Mouse (Mus musculus): ENCODE measurements around the gene Ubr4.
"Not testable (repeated sequence)": the region's sequence is repeated elsewhere in the genome, so short reads cannot be mapped to it uniquely, and the experiment has no call there.

The Ubr4 gene

DNA sequence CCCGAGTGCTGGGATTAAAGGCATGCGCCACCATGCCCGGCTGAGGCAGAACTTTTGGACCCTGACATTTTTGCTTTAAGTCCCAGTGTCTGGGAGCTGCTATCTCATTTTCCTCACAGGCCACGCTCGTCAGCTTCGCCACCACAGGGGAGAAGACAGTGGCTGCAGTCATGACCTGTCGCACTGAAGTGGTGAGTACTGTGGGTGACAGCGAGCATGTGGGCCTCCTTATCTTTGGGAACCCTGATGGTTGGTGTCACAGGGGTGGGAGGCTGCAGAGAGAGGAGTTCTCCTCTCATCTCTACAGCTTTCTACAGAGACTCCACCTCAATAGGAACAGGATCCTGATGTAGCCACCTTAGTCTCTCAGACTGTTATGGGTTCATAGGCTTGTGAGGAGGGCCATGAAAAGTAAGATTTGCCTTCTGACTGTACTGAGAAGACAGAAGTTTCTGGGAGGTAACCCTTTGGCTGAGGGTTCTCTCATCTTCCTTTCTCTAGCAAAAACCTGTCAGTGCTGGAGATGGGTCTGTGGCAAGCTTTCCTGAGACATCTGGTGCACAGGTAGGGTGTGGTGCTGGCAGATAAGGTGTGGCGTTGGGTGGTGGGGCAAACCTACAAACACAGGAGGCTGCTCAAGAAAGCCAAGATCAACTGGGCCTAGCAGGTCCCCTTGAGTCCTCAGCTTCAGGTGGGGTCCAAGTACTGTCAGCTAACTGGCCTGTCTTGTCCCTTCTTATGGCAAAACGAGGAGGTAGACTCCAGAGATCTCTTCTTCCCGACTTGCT lies 8.5 kb downstream of the Ubr4 start:
- no peak for DNase-seq

- no peak for DNase-seq
Measured at GRCm38 (mm10) chr4:139367336-139367735, 14.9 kb downstream of the Ubr4 start.

- DNase-seq, result peak; percentile 36
Measured at GRCm38 (mm10) chr4:139368038-139368437, 15.6 kb downstream of the Ubr4 start.

- no peak for DNase-seq
Measured at GRCm38 (mm10) chr4:139373130-139373529, 20.7 kb downstream of the Ubr4 start.

DNA sequence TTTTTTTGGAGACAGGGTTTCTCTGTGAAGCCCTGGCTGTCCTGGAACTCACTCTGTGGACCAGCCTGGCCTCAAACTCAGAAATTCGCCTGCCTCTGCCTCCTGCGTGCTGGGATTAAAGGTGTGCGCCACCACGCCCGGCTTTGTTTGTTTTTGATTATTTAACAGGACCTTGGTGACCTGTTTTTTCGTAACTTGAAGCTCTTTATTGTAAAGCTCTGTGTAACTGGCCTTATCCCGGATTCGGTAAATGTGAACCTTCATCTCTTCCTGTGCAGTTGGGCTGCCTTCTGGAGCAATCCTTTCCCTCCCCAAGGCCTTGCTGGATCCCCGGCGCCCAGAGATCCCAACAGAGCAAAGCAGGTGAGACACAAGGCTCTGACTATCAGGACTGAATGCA lies 21.1 kb downstream of the Ubr4 start:
- no peak for DNase-seq

GRCm38 (mm10) chr4:139379719-139380118 lies 27.3 kb downstream of the Ubr4 start:
- DNase-seq, result no peak

- DNase-seq, result peak; percentile 99
Measured at GRCm38 (mm10) chr4:139380207-139380748, 27.9 kb downstream of the Ubr4 start.

- DNase-seq, result peak; percentile 15
Measured at GRCm38 (mm10) chr4:139380775-139381451, 28.5 kb downstream of the Ubr4 start.

GRCm38 (mm10) chr4:139381452-139381845 lies 29.0 kb downstream of the Ubr4 start:
- no peak for DNase-seq

DNA sequence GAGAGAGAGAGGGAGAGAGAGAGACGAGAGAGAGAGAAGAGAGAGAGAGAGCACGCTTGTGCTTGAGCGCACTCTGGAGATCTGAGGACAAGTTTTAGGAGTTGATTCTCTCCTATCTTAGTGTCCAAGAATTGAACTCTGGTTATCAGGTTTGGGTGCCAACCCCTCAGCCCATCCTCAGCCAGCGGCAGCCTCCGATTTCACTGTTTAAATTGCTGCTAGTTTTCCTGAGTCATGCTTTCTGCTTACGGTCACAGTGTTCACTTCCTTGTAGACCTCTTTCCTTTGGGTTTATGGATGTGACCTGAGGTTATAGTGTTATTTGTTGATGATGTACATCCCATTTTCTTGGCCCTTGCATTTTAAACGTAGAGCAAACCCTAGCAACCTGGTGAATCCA lies 29.8 kb downstream of the Ubr4 start:
- DNase-seq, result no peak

GRCm38 (mm10) chr4:139385841-139386240 lies 33.4 kb downstream of the Ubr4 start:
- DNase-seq, result not testable (repeated sequence)

DNA sequence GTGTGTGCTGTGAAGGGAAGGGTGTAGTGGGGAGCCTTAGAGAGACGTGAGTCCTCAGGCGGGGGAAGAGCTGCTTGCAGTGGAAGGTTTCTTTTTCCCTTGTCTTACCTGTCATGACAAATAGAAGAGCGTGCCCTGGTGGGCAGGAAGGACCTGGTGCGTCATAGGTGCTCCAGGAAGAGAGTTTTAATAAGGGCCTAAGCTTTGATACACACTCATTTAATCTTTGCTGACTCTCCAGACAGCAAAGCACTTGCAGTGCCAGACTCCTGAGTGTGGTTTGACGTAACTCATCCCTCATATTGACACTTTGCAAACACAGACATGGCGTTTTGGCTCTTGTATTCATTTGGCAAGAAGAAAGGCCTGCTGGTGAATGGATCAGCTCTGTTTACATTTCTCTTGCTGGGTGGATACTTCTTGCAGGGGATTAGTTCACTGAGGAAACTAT lies 34.5 kb downstream of the Ubr4 start:
- no peak for DNase-seq

DNA sequence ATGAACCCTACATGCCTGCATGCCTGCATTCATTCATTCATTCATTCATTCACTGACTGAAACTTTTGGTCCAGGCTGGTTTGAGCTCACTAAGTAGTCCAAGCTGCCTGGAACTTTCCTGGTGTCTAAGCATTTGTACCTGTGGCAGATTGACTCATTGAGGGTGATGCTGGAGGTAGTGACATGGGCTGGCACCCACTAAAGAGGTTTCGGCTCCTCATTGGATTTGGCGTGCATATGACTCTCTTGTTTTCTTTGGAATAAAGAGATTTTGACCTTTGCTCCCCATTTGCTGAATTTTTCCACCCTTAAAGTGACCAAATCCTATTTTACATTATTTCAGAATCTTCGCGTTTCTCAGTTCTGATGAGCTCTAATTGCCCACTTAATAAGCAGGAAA lies 37.1 kb downstream of the Ubr4 start:
- no peak for DNase-seq

- DNase-seq, result no peak
Measured at GRCm38 (mm10) chr4:139395431-139395830, 43.0 kb downstream of the Ubr4 start.

GRCm38 (mm10) chr4:139400487-139400886 lies 48.1 kb downstream of the Ubr4 start:
- DNase-seq, result no peak

DNA sequence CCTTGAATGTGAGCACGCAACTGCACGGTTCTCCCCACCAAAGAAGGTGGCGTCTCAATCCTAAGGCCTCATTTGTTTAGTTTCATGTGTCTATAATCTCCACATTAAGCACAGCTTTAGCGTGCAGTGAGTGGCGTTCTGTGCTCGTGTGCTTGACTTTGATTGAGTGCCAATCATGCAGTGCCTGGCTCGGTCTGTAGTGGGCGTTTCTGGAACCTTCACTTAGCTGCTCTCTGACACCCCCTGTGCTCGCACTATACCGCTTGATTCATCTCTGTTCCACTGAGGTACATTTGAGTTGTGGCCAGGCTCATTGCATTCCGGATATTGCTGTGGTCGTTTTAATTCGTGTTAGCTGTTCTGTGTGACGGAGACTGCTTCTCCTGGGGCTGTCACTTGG lies 50.8 kb downstream of the Ubr4 start:
- DNase-seq, result no peak

DNA sequence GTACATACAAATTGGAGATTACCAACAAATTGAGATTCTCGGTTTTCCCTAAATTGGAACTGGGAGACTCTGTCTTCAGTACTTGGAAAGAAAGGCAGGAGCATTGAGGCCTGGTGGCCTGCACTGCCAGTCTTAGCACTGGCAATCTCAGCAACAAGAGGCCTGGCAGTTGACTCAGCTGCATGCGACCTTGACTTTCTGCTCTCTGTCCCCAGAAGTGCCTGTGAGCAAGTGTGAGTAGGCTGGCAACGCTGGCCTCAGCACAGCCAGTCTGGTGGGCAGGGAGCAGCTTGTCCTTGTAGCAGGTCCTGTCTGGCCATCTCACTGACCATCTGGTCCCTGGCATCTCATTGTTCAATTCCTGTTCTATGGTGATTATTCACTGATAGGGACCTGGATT lies 58.9 kb downstream of the Ubr4 start:
- DNase-seq, result no peak

- DNase-seq, result no peak
Measured at GRCm38 (mm10) chr4:139417868-139418267, 65.5 kb downstream of the Ubr4 start.

DNA sequence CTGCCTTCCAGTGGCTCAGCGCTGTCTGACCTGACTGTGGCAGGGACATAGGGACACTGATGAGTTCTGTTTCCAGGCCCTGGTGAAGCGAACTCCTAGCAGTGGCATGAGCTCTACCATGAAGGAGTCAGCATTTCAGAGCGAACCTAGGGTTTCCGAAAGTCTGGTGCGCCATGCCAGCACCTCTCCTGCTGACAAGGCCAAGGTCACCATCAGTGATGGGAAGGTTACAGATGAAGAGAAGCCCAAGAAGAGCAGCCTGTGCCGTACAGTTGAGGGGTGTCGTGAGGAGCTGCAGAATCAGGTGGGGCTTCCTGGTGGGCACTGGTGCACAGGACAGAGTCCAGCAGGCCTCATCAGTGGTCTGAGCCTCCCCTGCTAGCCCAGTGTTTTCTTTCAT lies 69.2 kb downstream of the Ubr4 start:
- no peak for DNase-seq

- DNase-seq, result no peak
Measured at GRCm38 (mm10) chr4:139422409-139422808, 70.0 kb downstream of the Ubr4 start.

- no peak for DNase-seq
Measured at GRCm38 (mm10) chr4:139423270-139423669, 70.9 kb downstream of the Ubr4 start.

- DNase-seq, result peak; percentile 79
Measured at GRCm38 (mm10) chr4:139430176-139430575, 77.8 kb downstream of the Ubr4 start.

GRCm38 (mm10) chr4:139430891-139431290 lies 78.5 kb downstream of the Ubr4 start:
- no peak for DNase-seq
